Mouse (Mus musculus) monocyte, adult 2 months (primary cell): ENCODE measurements around the gene Olfr199.
"Not testable (repeated sequence)": the region's sequence is repeated elsewhere in the genome, so short reads cannot be mapped to it uniquely, and the experiment has no call there.

Experiments used
- DNase-seq, 2 experiments: peaks; one replicate each; pipeline ENCODE4 v3.0.0; 2022; ENCODE audit warnings: low spot score in 2 of 2, low read depth in 1 of 2

The Olfr199 gene

GRCm38 (mm10) chr16:59219667-59220066 is at the start of gene Olfr199:
Gene Olfr199, minus strand, starts transcription at chr16:59219767.
- not testable (repeated sequence) for DNase-seq

DNA sequence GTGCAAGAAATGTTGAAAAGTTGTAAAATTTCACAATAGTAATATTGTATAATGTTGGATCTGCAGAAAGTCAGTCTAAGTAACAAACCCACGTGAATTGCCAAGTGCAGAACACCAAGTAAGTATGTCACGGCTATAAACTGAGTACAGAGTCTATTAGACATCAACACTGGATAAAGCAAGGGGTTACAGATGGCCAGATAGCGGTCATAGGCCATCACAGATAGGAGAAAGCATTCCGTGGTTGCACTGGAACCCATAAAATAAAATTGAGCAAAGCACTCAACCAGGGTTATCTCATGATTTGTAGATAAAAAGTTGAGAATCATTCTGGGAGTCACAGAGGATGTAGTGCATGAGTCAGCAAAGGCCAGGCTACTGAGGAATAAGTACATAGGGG is 49.5 kb upstream of the Olfr199 start:
- DNase-seq = not testable (repeated sequence)

GRCm38 (mm10) chr16:59249684-59250083 is 30.1 kb upstream of the Olfr199 start:
- DNase-seq = no peak

DNA sequence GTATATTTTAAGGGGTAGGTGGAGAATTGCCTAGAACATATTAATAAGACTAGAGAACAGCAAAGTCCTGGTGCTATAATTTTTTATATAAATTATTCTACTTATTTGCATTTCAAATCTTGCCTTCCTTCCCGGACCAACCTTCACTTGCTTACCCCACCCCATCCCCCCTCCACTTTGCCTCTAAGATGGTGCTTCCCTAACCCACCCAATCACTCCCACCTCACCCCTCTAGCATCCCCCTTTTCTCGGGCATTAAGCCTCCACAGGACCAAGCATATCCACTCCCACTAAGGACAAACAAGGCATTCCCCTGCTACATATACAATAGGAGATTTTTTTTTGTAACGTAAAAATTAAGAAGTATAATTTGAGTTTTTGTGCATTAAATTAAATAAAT is 1.7 kb downstream of the Olfr199 start:
- not testable (repeated sequence) for DNase-seq

DNA sequence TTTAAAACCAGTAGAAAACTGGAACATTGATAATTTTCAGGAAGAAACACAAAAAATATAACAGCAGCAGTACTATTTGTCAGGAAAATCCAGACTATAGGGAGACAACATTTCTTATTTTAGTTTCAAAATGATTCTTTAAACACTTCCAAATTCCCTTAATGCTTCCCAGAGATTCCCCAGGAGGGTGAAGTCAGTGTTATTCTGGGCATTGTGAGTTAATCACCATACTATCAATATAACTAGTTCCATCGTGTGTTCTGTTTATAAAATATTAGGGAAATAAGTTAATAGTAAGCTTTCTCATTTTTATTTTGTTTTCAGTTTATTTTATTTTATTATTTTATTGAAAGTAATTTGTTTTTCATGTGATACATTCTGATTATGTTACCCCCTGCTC is 16.1 kb downstream of the Olfr199 start, which contains the start of gene Olfr198:
Gene Olfr198 (minus strand): TSS at position 101 of the 400 bp plus-strand sequence.
- not testable (repeated sequence) for DNase-seq

DNA sequence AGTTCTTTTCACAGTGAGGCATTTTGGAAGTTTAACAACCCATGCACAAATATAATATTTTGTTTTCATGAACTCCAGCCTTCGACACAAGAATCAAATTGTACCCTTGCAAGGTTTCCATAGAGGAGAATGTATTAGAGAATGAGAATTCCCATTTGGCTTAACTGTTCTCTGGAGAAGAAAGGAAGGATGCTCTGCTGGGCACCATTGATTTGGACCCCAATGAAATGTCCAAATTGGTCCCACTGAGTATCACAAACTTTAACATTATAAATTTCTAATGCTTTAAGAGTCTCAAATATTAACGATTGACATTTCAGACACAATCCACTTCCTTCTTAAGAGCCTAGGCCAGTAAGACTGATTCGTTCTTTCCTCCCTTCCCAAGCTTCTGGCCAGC is 49.2 kb downstream of the Olfr199 start, which contains the start of gene Olfr196:
Gene Olfr196 (minus strand): TSS at position 101 of the 400 bp plus-strand sequence.
- DNase-seq = no peak
